Mouse (Mus musculus) hematopoietic stem cell, adult 5-6 weeks (primary cell): ENCODE measurements around the gene Irgq. TPM values are rescaled to one million over a fixed set of nuclear protein-coding genes. Genes with fewer than 3 reads are reported as not detected.
A peak's percentile ranks its signal among the peaks of the same experiment; 100 is the strongest.

Experiments
- ATAC-seq, 2 experiments: fragments of 125-278 bp in 1 of 2; replicated peaks in 1 of 2; 2 replicates each; pipeline ENCODE4 v1.8.0; 2016 to 2017; ENCODE audit warnings: inconsistent platforms in 2 of 2, mild to moderate bottlenecking in 2 of 2, moderate number of reproducible peaks in 2 of 2, low read depth in 1 of 2, moderate TSS enrichment in 1 of 2; ENCODE audit not compliant: low FRiP score in 2 of 2, poor library complexity in 2 of 2, severe bottlenecking in 2 of 2, insufficient read depth in 1 of 2, low TSS enrichment in 1 of 2
- total RNA-seq: library from RNA; stranded (forward); fragments of 172-1452, 232-1000 nt; gene quantifications from 2 replicates; pipeline ENCODE4 v1.2.3, GENCODE M21; 2017

The Irgq gene
- total RNA-seq, 1 experiment from 2014 or later: 6.8 TPM

- no peak for ATAC-seq
Measured at GRCm38 (mm10) chr7:24566206-24566605, 35.7 kb downstream of the Irgq start.

GRCm38 (mm10) chr7:24568512-24568911 is 38.0 kb downstream of the Irgq start:
- no peak for ATAC-seq

DNA sequence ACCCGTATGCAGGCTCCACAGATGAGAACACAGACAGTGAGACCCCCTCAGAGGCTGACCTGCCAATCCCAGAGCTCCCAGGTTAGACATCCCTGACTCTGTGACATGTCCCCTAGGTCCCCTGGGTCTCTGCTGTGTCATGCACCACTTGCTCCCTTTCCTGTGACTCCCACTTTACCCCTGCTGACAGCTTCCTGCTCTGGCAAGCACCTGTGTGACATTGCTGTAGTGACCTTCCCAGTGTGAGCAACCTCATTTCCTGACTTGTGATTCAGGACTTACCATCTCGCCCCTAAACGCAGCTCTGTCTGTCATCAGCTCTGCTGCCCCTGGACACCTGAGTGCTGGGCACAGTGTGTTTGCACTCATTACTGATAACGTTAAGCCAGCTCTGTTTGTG is 40.6 kb downstream of the Irgq start:
- no peak for ATAC-seq

DNA sequence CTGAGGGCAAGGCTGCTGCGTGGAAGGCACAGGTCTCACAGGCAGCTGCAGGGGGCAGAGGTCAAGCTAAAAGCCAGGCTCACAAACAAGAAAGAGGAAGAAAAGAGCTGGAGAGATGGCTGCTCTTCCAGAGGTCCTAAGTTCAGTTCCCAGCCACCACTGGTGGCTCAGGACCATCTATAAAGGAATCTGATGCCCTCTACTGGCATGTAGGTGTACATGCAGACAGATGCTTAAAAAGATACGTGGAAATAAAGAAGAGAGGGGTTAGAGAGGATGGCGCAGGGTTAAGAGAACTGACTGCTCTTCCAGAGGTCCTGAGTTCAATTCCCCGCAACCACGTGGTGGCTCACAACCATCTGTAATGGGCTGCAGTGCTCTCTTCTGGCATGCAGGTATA is 42.0 kb downstream of the Irgq start:
- no peak for ATAC-seq

- ATAC-seq: no peak
Measured at GRCm38 (mm10) chr7:24574224-24574796, 43.8 kb downstream of the Irgq start.

- ATAC-seq: no peak
Measured at GRCm38 (mm10) chr7:24577811-24578210, 47.3 kb downstream of the Irgq start.

DNA sequence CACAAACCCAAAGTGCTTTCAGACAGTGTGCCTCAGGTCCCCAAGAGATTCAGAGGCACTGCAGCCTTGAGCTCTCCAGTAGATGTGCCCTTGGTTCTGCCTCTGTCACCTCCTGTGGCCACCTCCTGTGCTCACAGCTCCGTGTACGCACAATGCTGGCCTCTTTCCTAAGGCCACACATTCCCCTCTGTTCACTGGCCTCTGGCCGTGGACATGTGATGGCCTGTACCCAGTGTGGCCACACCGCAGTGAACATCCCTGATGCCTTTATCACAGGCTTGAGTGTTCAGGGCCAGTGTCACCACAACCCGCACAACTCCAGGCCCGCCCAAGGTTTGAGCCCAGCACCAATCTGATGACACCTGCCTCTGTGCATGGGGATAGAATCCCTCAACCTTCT is 54.4 kb downstream of the Irgq start:
- no peak for ATAC-seq

DNA sequence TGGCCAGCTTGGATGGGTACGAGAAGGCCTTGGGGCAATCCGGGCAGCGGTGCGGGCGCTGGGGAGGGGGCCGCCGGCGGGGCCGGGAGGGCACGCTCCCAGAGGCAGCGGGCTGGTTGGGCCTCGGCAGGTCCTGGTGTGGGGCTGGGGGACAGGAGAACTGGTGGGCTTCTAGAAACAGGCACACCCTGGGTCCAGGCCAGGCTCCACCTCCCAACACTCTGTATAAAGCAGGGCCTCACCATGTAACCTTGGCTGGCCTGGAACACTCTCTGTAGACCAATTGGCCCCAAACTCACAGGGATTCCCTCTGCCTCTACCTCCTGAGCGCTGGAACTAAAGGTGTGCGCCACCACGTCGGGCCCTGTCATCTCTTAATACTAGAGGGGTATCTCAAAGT is 55.5 kb downstream of the Irgq start:
- no peak for ATAC-seq

DNA sequence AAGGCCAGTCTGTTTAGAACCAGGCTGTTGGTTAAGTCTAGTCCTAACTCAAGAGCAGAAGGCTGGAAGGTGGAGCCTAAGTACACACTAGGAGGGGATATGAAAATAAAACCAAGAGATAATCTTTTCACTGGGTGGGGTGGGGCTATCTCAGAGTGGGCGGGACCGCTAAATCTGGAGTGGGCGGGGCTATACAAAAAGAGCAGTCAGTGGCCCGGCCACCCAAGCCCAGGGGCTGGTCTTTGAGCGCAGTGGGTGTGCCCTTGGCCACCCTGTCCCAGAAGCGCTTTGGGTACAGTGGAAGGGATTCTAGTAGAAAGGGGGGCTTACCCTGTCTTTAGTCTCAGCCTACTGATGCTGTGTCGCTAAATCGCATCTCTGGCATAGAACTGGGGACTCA is 56.3 kb downstream of the Irgq start:
- ATAC-seq: peak; percentile 39 to 57; a peak in 3 of 4 replicates

DNA sequence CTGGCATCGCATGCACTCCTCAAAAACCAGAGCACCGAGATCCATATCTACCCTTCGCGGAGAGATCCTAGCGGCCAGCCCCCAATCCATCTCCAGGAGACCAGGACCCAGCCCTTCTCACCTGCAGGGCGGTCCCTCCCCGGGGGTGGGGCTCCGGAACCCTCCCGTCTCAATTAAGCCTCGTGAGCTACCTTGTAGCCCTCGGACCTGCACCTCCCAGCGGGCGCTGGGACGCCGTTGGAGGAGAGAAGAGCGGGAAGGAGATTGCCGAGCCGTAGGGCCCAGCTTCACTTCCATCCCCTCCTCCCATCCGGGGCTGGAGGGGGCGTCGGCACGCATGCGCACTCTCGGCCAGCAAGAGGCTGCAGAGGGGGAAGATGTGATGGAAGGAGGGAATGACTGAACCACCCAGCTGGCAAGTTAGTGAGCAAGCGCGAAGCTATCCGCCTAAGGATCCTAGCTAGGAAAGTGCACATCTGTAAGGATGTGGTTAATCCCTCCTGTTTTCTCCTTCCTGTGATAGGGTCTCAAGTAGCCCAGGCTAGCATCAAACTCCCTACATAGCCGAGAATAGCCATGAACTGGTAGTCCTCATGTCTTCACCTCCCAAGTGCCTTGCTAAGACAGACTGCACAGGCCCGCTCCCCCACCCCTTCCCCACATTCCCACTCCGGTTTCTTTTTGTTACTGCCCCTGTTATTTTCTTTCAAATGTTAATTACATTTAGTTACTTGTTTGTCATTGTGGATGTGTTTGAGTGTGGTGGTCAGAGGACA is 57.0 kb downstream of the Irgq start, which contains the start of the genes Ethe1 and Zfp575:
TSS of gene Ethe1 (plus strand) at position 214 of the 776 bp plus-strand sequence.
TSS of gene Zfp575 (minus strand) at position 312 of the 776 bp plus-strand sequence.
- peak in 1 of 2 experiments; percentile 16; a peak in 1 of 4 replicates for ATAC-seq

Other genes starting within 250 kb of the Irgq start
- 23.2 and 24.6 TPM in 2 replicates for gene Zfp61, start 229.5 kb upstream of the Irgq start, total RNA-seq
- 5.5 and 6.5 TPM in 2 replicates for gene Zfp94, start 214.0 kb upstream of the Irgq start, total RNA-seq
- not detected in 2 replicates for gene Tescl, start 196.8 kb upstream of the Irgq start, total RNA-seq
- not detected in 2 replicates for gene Lypd5, start 181.5 kb upstream of the Irgq start, total RNA-seq
- gene Kcnn4, start 160.4 kb upstream of the Irgq start, total RNA-seq: 75.9 and 80.8 TPM in 2 replicates
- gene Smg9, start 131.1 kb upstream of the Irgq start, total RNA-seq: 15.6 and 21.3 TPM in 2 replicates
- gene Irgc1, start 78.4 kb upstream of the Irgq start, total RNA-seq: not detected in 2 replicates
- 37.1 and 53.2 TPM in 2 replicates for gene Plaur, start 68.2 kb upstream of the Irgq start, total RNA-seq
- gene Cadm4, start 48.7 kb upstream of the Irgq start, total RNA-seq: 0.35 TPM in 1 of 2 replicates, not detected in the other
- gene Zfp428, start 23.7 kb upstream of the Irgq start, total RNA-seq: 1.1 and 5.1 TPM in 2 replicates
- gene AC161166.1, start 18.2 kb upstream of the Irgq start, total RNA-seq: not detected in 2 replicates
- gene Pinlyp, start 15.4 kb downstream of the Irgq start, total RNA-seq: not detected in 2 replicates
- gene Xrcc1, start 15.6 kb downstream of the Irgq start, total RNA-seq: 42.9 and 43.3 TPM in 2 replicates
- 14.2 and 16.4 TPM in 2 replicates for gene Ethe1, start 56.9 kb downstream of the Irgq start, total RNA-seq
- not detected in 2 replicates for gene Zfp575, start 57.0 kb downstream of the Irgq start, total RNA-seq
- 13.9 and 17.5 TPM in 2 replicates for gene Phldb3, start 80.1 kb downstream of the Irgq start, total RNA-seq
- gene Lypd3, start 105.9 kb downstream of the Irgq start, total RNA-seq: not detected in 2 replicates
- gene Tex101, start 146.0 kb downstream of the Irgq start, total RNA-seq: not detected in 2 replicates
- not detected in 2 replicates for gene BC049730, start 178.6 kb downstream of the Irgq start, total RNA-seq
- gene Gm4763, start 196.2 kb downstream of the Irgq start, total RNA-seq: not detected in 2 replicates
- gene Cd177, start 229.6 kb downstream of the Irgq start, total RNA-seq: 31.5 and 105 TPM in 2 replicates
- 1.1 and 15.1 TPM in 2 replicates for gene Ceacam10, start 246.5 kb downstream of the Irgq start, total RNA-seq